Mouse (Mus musculus): ENCODE measurements at regions not wholly inside any gene's neighbourhood (a gene's known extent, or its start where the extent isn't known, plus 50 kb on each side); places are given as distances from the start of the nearest gene placed in this dataset.

DNA sequence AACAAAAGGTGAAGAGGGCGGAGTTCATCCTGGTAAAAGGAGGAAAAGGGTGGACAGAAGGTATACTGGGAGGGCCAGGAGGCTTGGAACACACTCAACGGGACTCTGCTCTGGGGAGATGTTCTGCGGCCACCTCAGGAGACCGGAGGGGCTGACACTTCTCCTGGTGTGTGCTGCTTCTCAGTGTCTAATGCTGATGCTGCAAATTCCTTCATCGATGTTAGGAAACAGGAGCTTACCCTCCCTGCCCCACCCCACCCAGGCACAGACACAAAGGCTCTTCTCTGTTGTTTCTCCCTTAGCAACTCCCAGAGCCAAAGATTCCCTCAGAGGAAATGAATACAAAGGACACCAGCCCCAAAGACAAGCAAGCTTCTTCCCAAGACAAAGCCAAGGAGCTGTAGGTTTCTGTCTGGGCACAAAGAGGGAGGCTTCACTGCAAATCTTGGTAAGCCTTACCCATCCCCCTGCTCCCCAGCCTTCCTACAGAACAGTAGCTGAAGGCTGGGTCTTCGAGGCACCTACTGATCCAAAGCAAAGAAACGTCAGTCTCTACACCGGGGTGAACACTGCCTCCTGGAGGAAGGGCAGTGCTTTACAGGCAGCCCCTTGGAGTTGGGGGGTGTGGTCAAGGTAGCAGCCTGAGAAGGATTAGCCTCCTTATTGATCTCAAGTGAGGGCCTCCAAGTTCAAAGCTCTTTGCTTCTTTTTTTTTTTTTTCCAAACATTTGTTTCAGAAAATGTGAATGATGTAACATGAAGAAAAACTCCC, 128.2 kb downstream of the Hs3st3b1 start:
- no peak for DNase-seq (ENCODE audit: low spot score)
- no peak for ATAC-seq (ENCODE audit: low FRiP score)
- Histone ChIP-seq H3K4me2 (replicated peaks; ENCODE audit: low read depth, low read length) (no peak overlapping the region), H3K9ac (ENCODE audit: low read depth, low read length) (no peak overlapping the region), H3K27ac (ENCODE audit: low read depth, low read length) (no peak overlapping the region), H3K27me3 (ENCODE audit: control insufficient read depth, insufficient read depth, low read length) (no peaks in the 10 kb centered on the region), H3K36me3 (ENCODE audit: control insufficient read depth, insufficient read depth, low read length) (no peaks in the 10 kb centered on the region), H3K4me3 (ENCODE audit: low read depth, low read length) (no peak overlapping the region), H3K4me1 (replicated peaks; ENCODE audit: control insufficient read depth, insufficient read depth, low read length) (no peaks in the 10 kb centered on the region), H3K9me3 (ENCODE audit: control insufficient read depth, low read length) (no peaks in the 10 kb centered on the region)
- 66% methylated on average over 8 of the region's 8 CpGs for WGBS

DNA sequence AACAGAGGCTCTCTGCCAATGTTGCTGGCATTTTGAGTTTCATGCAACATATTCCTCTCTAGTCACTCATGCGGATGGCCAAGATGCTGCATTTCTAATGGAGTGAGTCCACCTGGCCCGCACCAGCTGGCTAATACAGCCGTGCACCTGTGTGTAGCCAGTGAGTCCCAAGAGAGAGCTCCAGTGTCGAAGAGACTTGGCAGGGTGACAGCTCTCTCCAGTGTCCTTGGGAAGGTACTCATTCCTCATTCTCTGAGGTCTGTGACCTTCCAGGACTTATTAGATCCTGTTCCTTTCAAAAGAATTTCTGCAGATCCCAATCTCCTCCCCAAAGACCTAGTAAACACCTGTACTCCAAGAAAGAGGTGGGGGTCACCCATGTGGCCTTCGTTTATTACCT, 109.9 kb downstream of the Hs3st3b1 start:
- Histone ChIP-seq H3K9me3 (ENCODE audit: control insufficient read depth, low read length) (no peaks in the 10 kb centered on the region), H3K27me3 (ENCODE audit: control insufficient read depth, insufficient read depth, low read length) (no peaks in the 10 kb centered on the region), H3K27ac (ENCODE audit: low read depth, low read length) (no peak overlapping the region), H3K36me3 (ENCODE audit: control insufficient read depth, insufficient read depth, low read length) (no peaks in the 10 kb centered on the region), H3K4me2 (replicated peaks; ENCODE audit: low read depth, low read length) (no peak overlapping the region), H3K4me1 (replicated peaks; ENCODE audit: control insufficient read depth, insufficient read depth, low read length) (no peaks in the 10 kb centered on the region), H3K9ac (ENCODE audit: low read depth, low read length) (no peak overlapping the region), H3K4me3 (ENCODE audit: low read depth, low read length) (no peak overlapping the region)
- DNase-seq (ENCODE audit: low spot score) (no peak), ATAC-seq (ENCODE audit: low FRiP score) (no peak)
- WGBS = 88% methylated on average over 5 of the region's 5 CpGs

DNA sequence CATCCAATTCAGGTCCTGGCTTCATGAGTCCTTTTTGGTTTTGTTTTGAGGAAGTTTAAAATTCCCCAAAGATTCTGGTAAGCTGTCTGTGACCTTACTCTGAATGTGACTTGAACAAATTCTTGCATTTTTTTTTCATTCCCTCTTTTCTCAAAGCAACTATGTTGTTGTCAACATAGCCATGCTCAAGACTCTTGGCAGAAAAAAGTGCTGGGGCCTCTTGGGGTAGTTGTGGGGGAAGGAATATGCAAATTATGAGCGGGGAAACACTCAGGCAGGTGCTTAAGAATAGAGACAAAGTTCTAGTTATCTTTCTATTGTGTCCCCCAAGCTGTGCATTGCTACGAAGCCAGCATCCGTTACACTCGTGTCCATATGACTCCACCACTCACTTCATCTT, 99.2 kb downstream of the Hs3st3b1 start:
- no peak overlapping the region for H3K9ac ChIP-seq (ENCODE audit: low read depth, low read length)
- H3K36me3 ChIP-seq (ENCODE audit: control insufficient read depth, insufficient read depth, low read length) = no peaks in the 10 kb centered on the region
- no peaks in the 10 kb centered on the region for H3K9me3 ChIP-seq (ENCODE audit: control insufficient read depth, low read length)
- H3K27me3 ChIP-seq (ENCODE audit: control insufficient read depth, insufficient read depth, low read length) = no peaks in the 10 kb centered on the region
- WGBS = 83% methylated on average over 4 of the region's 4 CpGs
- DNase-seq (ENCODE audit: low spot score) = no peak
- no peaks in the 10 kb centered on the region for H3K4me1 ChIP-seq (replicated peaks; ENCODE audit: control insufficient read depth, insufficient read depth, low read length)
- H3K4me3 ChIP-seq (ENCODE audit: low read depth, low read length) = no peak overlapping the region
- H3K27ac ChIP-seq (ENCODE audit: low read depth, low read length) = no peak overlapping the region
- no peak for ATAC-seq (ENCODE audit: low FRiP score)
- H3K4me2 ChIP-seq (replicated peaks; ENCODE audit: low read depth, low read length) = no peak overlapping the region

DNA sequence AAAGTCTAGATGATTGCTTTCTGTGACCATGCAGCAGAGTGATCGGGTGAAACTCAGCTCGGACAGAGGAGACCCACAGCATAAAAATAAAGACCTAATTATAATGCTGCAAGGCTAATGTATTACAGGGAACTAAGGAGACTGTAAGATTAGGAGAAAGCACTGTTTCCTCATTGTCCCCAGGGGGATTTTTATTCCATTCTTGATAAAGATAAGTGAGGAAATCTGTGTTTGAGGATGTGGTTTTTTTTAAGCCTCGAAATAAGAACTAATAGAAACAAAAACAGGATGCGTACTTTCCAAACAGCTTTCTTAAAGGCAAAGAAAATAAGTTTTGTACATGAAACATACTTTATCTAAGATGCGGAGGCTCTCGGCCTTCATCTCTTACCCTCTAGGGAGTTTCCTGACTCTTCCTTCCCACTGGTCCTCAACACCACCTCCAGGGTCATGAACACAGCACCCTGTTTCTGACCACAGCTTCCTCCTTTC, 94.8 kb downstream of the Hs3st3b1 start:
- 94% methylated on average over 6 of the region's 6 CpGs for WGBS
- no peak for DNase-seq (ENCODE audit: low spot score)
- Histone ChIP-seq H3K36me3 (ENCODE audit: control insufficient read depth, insufficient read depth, low read length) (no peaks in the 10 kb centered on the region), H3K9me3 (ENCODE audit: control insufficient read depth, low read length) (no peaks in the 10 kb centered on the region), H3K4me3 (ENCODE audit: low read depth, low read length) (no peak overlapping the region), H3K4me1 (replicated peaks; ENCODE audit: control insufficient read depth, insufficient read depth, low read length) (no peaks in the 10 kb centered on the region), H3K9ac (ENCODE audit: low read depth, low read length) (no peak overlapping the region), H3K4me2 (replicated peaks; ENCODE audit: low read depth, low read length) (no peak overlapping the region), H3K27ac (ENCODE audit: low read depth, low read length) (no peak overlapping the region), H3K27me3 (ENCODE audit: control insufficient read depth, insufficient read depth, low read length) (no peaks in the 10 kb centered on the region)
- no peak for ATAC-seq (ENCODE audit: low FRiP score)

DNA sequence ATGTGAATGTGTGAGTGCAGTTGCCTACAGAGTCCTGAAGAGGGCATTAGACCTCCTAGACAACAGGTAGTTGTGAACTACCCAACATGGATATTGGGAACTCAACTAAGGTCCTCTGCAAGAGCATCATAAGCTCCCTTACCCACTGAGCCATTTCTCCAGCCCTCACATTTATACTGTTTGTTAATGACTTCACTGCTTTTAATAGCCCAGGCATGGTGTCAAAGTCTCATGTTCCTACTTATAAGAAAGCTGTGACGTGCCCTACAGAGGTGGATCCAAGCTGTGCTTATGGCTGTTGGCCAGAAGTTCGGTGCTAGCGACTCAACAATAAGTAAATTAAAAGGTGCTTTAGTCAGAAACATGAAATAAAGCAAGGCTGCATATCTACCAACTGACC, 88.6 kb downstream of the Hs3st3b1 start:
- Histone ChIP-seq H3K4me1 (replicated peaks; ENCODE audit: control insufficient read depth, insufficient read depth, low read length) (no peaks in the 10 kb centered on the region), H3K4me3 (ENCODE audit: low read depth, low read length) (no peak overlapping the region)

DNA sequence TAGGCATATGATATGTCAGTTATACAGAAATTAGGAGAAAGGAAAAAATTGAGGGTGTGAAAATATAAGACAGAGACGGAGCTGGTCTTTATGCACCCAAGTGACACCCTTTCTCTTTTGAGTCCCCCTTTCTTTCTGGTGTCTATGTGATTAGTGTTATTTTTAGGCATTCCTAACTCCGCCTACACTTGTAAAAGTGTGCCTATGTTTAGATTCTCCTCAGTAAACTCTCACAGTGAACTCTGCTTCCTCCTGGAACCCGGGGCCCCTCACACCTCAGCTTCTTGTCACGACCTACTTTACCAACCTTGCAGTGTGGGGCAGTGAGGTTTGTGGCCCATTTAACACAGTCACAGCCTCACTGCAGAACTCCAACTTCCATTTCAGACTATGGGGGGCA, 88.0 kb downstream of the Hs3st3b1 start:
- no peaks in the 10 kb centered on the region for H3K27me3 ChIP-seq (ENCODE audit: control insufficient read depth, insufficient read depth, low read length)
- H3K9ac ChIP-seq (ENCODE audit: low read depth, low read length) = no peak overlapping the region
- H3K4me3 ChIP-seq (ENCODE audit: low read depth, low read length) = no peak overlapping the region
- ATAC-seq (ENCODE audit: low FRiP score) (no peak), DNase-seq (ENCODE audit: low spot score) (no peak)
- H3K27ac ChIP-seq (ENCODE audit: low read depth, low read length) = no peak overlapping the region
- WGBS = 79% methylated on average over 4 of the region's 4 CpGs
- H3K4me2 ChIP-seq (replicated peaks; ENCODE audit: low read depth, low read length) = no peak overlapping the region
- no peaks in the 10 kb centered on the region for H3K9me3 ChIP-seq (ENCODE audit: control insufficient read depth, low read length)
- H3K4me1 ChIP-seq (replicated peaks; ENCODE audit: control insufficient read depth, insufficient read depth, low read length) = no peaks in the 10 kb centered on the region
- H3K36me3 ChIP-seq (ENCODE audit: control insufficient read depth, insufficient read depth, low read length) = no peaks in the 10 kb centered on the region

More for the DNA sequence above, 88.6 kb downstream of the Hs3st3b1 start:
- no peak overlapping the region for H3K27ac ChIP-seq (ENCODE audit: low read depth, low read length)
- no peaks in the 10 kb centered on the region for H3K9me3 ChIP-seq (ENCODE audit: control insufficient read depth, low read length)
- no peak for ATAC-seq (ENCODE audit: low FRiP score)
- DNase-seq (ENCODE audit: low spot score) = no peak
- H3K4me2 ChIP-seq (replicated peaks; ENCODE audit: low read depth, low read length) = no peak overlapping the region
- H3K27me3 ChIP-seq (ENCODE audit: control insufficient read depth, insufficient read depth, low read length) = no peaks in the 10 kb centered on the region
- no peaks in the 10 kb centered on the region for H3K36me3 ChIP-seq (ENCODE audit: control insufficient read depth, insufficient read depth, low read length)
- 92% methylated on average over 3 of the region's 3 CpGs for WGBS
- H3K9ac ChIP-seq (ENCODE audit: low read depth, low read length) = no peak overlapping the region

DNA sequence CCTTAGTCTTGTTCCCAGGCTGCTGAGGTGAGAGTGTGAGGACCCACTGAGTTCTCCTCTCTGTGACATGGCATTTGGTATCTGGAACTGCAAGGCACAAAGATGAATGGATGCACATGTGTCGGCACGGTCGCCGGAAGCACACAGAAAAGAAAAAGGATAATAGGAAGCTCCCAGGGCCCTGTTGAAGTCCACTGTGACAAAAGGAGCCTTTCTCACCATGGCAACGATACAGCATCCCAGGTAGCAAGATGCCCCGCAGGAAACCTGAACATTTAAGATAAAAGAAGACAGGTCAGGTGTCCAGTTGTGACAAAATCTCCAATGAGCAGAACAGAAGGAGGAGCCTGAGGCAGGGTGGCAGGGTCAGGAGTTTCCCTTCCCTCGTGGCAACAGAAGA, 87.5 kb downstream of the Hs3st3b1 start:
- H3K4me3 ChIP-seq (ENCODE audit: low read depth, low read length) = no peak overlapping the region
- H3K4me2 ChIP-seq (replicated peaks; ENCODE audit: low read depth, low read length) = no peak overlapping the region
- H3K4me1 ChIP-seq (replicated peaks; ENCODE audit: control insufficient read depth, insufficient read depth, low read length) = no peaks in the 10 kb centered on the region
- H3K36me3 ChIP-seq (ENCODE audit: control insufficient read depth, insufficient read depth, low read length) = no peaks in the 10 kb centered on the region
- no peaks in the 10 kb centered on the region for H3K27me3 ChIP-seq (ENCODE audit: control insufficient read depth, insufficient read depth, low read length)
- DNase-seq (ENCODE audit: low spot score) (no peak), ATAC-seq (ENCODE audit: low FRiP score) (no peak)
- H3K9ac ChIP-seq (ENCODE audit: low read depth, low read length) = no peak overlapping the region
- WGBS = 47% methylated on average over 7 of the region's 7 CpGs
- no peak overlapping the region for H3K27ac ChIP-seq (ENCODE audit: low read depth, low read length)
- no peaks in the 10 kb centered on the region for H3K9me3 ChIP-seq (ENCODE audit: control insufficient read depth, low read length)
